Mouse (Mus musculus) layer of hippocampus, adult 9-10 months (tissue): ENCODE results near the gene Cpvl.

Source experiments
- DNase-seq: peaks from one replicate; pipeline ENCODE4 v3.0.0; 2022; ENCODE audit warnings: low spot score

The Cpvl gene

DNA sequence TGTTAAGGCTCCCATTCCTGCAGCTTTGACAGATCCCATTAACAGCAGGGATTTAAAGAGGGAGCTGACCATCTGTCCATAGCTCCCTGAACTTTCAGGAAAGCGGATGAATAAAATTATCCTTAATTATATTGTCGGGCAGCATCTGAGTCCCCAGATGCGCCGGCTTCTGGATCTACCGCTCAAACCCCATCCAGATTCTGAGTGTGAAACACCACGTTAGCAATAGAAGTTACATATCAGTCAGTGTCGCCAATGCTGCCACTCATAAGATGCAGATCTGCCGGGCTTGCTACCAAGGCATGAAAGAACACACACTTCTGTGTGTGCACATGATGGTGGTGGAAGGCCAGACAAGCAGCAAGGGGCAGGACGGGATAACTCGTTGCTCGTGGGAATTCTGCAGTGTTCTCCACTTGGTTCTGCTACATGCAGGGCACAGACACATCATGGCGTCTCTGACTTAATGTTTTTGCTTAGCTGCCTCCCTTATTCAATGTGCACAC is 6.2 kb downstream of the Cpvl start:
- DNase-seq, result no peak

DNA sequence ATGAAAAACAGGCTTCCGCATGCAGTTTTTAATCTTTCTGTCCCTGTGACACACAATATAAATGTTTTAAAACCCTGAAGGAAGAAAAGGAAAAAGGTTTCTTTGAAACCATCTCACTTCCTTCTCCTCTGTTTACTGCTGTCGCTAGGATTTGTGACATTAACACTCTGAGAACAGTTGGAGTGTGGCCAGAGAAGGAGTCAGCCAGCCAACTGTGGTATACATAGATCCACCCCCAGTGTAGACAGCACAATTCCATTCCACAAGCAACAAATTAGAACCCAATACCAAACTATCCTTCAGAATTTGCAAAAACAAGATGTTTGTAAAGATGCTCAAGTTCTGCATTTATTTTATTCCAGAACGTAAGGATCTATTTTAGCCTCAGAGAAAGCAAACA is 6.7 kb downstream of the Cpvl start:
- no peak for DNase-seq

DNA sequence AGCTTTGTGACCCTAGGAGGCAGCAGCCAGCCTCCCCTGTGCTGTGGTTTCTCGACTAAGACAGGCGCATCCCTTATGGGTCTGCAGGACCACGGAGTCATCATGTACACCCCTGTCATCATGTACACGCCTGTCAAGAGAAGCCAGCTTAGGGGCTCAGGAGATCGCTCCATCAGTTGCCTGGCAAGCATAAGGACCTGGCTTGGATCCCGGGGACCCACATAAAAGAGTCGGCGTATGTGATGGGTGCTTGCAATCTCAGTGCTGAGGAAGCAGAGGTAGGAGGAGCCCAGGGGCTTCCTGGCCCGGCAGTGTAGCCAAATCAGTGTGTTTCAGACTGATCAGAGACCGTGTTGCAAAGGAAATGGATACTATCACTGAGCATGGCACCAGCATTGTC is 9.4 kb downstream of the Cpvl start:
- DNase-seq, result no peak

DNA sequence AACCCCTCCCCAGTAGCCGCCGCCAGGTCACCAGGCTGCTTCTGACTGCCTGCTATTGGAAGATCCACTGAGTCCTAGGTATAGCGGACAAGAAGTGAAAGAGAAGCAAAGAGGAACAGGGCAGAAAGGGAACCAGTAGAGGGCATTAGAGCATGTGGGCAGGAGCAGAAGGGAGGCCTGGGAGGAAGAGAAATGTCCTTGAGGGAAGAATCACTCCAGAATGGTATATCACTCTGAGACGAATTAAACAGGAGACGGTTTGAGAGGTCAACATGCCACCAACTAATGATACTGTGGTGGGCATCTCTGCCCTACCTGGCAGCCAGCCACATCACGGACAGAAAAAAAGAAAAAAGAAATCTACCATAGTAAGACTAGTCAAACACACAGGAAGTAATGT is 9.9 kb downstream of the Cpvl start:
- no peak for DNase-seq

DNA sequence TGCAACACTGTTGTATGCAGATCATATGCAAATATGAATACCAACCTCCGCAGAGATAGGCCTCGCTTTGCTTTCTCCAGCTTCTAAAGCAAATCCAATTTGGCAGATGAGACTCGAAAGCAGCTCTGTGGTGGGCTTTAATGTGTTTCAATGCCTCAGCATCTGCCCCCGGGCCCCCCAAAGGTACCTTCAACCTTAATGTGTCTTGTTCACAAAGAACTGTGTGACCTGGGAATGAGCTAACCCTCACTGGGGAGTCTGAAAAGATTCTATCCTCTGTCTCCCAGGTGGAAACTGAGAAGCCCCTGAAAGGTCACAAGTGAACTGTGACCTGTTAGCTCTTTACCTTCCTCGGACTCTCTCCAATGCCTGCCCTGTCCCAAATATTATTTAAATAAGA is 11.9 kb downstream of the Cpvl start:
- DNase-seq, result no peak

DNA sequence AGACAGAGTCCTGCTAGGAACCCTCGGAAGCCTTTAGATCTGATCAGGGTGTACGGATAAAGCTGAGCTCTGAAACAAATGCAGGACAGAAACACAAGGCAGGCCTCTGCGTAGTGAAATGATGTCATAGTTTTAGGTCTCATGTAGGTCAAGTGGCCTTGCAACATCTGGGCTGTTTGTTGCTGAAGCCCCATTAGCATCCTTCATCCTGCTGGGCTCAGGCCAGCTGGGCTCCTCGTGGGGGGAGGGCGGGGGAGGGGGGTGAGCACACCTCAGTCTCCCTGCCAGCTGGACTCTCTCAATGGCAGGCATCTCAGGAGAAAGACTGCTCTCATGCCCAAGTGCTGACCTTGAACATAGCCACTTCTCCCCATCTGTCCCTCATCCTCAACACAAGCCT is 12.6 kb downstream of the Cpvl start:
- no peak for DNase-seq

DNA sequence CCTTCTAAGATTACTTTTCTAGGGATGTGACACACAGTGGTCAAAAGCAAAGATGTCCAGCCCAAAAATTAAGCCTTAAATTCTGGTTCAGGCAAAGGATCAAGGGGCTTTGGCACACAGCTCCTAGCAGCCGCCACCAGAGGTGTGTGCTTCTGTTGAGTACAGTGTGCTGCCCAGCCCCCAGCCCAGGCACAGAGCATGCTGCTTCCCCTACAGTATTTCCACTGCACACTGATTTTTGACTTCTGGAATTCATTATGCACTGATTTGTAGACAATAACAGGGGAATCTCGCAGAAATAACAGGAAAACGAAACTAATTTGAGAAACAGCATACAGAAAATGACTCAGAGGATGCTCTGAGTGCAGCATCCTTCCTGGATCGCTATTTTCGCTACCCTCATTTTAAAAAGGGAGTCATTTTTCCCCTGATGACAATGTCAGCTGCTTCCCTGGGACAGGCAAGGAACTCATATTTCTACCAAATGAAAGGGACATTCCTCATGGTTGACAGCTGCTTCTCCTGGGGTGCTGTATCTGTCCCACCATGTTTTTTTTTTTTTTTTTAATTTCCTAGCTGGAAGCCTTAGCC is 14.5 kb downstream of the Cpvl start:
- DNase-seq, result no peak

DNA sequence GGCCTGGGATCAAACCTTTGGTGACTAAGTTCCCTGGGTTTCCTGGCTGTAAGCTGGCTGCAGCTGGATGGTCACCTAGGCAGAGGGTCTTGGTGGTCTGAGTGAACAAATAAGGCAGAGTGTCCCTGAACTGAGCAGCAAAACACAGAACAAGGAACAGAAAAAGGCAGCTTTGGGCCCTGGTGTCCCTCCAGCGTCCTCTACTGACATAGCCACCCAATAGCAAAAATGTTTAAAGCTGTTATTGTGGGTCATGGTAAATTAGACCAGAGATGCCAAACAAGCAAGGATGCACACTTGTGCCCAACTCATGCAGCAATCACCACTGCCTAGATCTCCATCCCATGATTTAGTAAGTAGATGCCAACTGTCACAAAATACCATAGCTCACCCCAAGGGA is 16.5 kb downstream of the Cpvl start:
- DNase-seq, result no peak

DNA sequence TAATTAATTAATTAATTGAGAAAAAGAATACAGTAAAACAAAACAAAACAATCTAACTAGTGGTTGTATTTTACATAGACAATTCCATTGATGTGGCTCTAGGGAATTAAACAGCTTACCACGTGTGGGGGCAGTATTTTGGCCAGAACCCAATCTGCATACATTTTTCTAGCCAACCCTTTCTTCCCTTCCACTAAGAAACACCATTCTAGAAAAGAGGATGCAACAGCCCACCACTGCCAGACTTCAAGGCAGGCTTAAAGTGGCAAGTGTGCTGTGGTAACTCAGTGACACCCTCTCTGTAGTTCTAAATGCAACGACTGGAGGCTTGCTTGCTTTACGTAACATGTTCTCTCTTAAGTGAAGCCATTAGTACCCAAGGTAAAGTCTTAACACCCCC is 18.6 kb downstream of the Cpvl start:
- DNase-seq, result no peak

DNA sequence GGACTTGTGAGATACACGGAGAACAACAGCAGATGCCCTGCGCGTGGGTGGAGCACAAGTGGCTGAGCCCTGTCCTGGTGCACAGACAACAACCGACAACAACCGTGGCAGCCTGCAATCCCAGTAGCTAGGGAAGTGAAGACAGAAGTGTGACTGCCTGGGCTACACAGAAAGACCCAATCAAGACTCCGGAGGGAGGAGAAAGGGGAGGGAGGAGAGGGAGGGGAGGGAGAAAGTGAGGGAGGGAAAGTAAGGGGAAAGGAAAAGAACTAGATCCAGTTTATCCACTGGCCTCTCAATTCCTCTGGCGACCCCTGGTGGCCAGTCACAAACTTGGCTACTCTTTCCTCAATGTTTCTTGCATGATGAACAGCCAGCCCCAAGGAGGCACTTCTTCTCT is 20.1 kb downstream of the Cpvl start:
- DNase-seq, result peak; percentile 45

DNA sequence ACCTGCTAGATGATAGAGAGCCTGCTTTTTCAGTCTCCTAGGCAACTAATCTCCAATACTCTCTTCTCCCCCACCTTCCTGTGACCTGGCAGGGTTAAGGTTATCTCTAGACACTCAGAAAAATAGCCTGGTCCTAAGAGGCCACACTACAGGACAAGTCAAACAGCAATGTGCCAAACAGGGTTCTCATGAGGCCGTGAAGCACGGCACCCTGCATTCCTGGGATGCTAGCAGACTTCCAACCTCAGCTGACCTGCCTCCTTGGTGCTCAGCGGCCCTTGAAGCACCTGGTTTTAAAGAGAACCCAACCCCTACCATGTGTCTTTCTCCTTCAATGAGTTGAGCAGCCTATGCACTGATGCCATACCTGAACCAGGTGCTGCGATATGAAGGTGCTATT is 22.0 kb downstream of the Cpvl start:
- DNase-seq, result no peak

DNA sequence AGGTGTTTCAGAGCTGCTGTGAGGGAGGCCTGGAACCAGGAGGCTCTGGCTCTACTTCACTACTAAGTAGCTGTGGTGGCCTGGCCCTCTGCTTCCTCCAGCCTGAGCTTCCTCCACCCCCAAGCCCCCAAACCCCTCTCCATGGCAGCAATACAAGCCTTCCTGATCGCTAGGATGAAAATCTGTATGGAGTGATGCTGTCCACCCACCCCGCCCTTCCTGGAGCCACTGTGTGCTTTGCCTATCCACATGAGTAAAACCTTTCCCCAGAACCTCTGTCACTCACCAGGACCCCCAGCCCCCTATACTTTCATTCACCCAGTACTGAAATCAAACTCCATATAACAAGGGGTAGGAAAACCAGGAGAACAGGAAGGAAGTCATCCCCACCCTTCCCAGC is 22.6 kb downstream of the Cpvl start:
- no peak for DNase-seq

DNA sequence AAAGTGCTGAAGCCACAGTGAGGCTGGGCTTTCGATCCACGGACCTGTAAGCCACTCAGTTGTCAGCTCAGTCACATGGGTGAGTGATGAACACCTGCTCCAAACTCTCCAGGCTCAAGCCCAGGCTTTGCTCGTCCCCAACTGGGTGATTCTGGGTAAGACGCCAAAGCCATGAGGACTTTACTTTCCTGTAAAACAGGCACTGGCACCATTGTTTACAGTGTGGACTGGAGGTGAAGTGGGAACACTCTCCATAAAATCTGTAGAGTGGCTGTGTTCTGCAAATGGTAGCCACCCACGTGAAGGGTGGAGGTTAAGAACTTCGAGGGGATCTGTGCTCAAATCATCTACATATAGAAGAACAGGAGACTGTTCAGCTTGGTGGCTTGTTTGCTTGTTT is 23.2 kb downstream of the Cpvl start:
- DNase-seq, result no peak

DNA sequence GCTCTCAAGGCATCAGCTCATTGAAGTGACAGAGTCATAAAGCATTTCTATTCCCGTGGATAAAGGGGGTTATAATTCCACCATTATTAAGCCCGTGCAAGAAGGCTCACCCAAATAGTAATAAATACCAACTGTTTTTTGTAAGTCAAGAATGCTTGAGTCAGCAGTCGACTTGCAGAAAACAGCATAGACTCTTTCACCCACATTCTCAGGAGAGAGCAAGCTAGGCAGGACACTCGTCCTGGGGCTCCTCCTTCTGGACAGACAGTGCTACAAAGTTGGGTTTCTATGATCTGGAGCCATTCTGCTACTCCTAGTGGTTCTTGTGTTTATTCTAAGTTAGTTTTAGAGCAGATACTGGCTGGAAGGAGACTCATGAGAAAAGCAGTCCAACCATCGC is 24.4 kb downstream of the Cpvl start:
- DNase-seq, result peak; percentile 58

DNA sequence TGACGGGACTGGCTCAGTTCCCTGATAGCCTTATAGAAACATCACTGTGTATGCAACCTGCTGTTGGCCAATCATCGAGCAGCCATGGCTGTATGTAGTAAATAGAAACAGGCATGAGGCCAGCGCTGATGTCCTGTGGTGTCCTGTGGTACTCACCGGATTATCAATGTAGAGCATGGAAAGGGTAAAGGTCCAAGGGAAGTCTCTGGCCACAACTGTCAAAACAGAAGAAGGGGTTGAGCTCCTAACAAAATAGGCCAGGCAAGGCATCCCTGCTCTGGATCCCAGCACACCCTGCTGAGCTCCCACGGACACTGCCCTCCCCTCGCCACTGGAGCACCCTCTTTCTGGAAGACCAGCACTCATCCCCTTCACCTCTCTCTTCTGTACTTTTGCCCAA is 25.1 kb downstream of the Cpvl start:
- no peak for DNase-seq

DNA sequence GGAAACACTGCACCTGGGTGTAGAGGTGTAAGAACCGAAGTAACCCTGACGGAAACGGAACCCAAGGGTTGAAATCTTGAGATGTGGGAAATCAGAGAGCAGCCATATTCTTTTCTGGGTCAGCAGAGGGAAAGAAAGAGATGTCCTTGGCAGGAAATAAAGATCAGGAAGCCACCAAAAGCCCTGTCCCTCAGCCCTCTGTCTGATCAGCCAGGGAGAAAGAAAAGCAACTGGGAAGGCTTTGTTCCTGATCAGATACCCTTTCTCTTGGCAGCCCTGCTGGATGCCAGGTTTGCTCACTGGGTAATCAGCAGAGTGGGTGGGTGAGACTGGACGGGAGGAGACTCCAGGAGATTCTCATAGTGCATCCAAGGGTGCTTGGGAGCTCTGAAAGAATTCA is 27.1 kb downstream of the Cpvl start:
- no peak for DNase-seq

DNA sequence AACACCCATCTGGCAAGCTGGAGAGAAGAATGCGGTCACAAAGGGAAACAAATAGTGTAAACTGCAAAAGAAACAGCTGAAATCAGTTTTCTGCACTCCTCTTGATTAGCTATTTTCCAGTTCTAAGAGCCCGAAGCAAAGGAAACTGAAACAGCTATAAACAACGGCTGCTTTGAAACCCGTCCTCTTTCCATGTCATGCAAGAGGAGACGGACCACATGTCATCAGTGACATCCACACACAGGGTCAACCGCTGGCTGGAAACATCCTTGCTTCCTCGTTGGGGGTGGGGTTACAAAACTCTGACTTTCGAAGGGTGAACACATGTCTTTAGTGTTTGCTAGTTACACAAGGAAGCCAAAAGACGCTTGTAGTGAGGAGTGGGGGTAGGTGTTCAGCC is 27.6 kb downstream of the Cpvl start:
- no peak for DNase-seq

DNA sequence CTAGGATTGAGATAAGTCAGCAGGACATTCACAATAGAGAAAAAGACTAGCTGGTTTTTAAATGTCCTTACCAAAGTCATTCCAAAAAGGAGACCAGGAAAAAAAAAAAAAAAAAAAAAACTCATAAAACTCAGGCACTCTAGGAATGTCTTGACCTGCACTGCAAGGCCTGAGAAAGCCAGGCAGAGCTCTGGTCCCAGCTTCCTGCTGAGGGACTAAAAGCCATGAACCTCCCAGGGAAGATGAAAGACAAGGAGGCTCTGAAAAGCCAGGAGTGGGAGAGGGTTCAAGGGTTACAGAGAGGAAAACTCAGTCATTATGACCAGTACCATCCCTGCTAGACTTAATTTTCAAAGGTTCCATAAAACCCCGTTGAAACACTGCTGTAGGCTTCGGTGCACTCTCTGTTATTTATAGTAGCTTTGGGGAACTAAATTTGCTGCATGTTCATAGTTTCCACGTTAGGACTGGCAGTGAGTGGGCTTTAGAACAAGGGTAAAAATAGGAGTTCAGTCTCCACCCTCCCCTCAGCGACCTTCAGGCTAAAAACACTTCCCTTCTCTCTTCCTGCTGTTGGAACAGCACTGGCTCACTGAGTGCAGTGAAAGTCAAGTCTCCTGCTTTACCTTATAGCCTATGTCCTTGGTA is 30.0 kb downstream of the Cpvl start:
- DNase-seq, result no peak

DNA sequence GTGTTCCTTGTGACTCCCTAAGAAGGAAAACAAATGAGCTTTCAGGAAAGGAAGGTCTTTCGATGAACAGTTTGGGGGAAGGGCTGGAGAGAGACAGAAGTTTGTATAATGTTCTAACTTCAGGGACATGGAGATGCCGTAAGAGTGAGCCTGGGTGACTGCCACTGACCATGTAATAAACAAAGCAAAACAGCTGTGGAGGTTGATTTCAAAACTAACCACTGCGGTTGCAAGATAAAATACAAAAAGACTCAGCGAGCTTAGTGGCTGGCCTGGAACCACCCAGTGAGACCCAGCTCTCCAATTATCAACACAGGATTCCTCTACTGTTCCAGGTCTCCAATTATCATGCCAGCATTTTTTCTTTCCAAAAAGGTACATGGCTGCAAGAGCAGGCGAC is 33.6 kb downstream of the Cpvl start:
- no peak for DNase-seq

DNA sequence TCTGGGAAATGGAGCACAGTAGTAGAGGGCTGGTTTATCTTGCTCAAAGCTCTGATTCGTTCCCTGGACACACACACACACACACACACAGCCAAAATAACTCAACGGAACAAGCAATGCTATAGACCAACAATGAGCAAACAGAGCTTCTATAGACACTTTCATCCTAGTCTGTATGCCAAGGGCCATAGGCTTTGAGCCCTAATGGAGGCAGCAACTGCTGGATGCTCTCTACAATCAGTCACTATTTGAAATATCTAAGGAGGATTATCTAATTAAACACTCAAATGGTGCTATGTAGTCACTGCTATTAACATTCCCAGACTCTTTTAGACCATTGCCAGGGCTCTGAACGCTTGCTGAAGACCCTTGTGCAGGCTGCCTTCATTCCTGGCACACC is 34.1 kb downstream of the Cpvl start:
- DNase-seq, result no peak

DNA sequence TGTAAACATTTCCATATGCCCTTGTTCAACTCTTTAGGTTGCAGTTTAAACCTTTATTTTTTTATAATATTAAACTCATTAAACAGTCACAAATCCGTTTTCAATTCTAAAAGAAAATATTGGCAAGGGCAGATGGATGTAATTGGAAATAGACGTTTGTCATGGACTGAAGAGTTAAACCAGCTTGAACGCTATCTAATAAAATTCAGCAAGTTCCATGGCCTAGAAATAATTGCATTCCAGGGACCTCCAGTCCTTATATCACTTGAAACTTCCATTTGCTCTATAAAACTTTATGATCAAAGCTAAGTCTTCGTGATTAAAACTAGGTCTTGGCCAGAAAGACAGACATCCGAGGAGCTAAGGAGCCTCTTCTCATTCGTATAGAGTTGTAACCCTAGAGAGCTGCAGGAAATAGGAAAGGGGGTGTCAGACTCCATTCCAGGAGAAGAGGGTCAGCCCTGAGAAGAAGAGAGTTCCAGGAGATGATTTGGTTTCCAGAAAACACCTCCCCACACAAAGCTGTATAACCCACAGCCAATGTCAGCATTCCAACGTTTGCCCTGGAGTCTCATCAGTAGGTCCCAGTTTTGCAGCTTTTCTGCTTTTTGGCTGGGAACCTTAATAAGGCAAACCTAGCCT is 36.2 kb downstream of the Cpvl start:
- DNase-seq, result no peak

DNA sequence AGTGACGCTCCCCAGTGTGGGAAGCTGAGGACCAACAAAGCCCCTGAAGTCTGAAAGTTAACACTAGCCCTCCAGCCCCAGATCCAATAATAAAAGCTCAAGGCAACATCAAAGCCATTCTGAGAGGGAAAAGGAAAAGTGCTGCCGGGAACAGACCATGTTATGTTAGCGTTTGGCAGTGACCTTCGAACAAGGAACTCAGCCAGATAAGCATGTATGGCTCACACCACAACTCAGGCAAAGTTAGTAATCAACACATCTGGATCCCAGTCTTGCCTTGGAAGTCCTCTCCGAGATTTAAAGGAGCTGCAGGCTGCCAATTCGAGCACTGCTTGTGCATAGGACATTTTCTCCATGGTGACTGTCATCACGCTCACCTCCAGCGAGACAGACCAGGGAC is 38.7 kb downstream of the Cpvl start:
- no peak for DNase-seq

DNA sequence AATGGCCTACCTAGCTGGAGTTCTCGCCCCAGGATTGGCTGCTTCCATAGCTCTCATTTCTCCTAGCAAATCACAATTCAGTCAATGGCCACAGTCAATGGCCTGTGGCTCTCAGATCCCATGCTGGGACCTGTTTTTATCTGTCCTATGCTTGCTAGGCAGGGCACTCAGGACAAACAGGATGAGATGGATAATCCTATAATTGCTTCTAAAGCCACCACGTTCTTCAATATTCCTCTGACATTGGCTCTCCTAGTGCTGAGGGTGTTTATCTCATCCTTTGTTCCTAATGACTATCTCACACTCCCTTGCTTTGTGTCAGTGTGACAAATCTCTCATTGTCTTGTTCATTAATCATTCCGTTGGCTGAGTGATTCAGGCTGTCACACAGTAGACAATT is 39.5 kb downstream of the Cpvl start:
- DNase-seq, result no peak
